Mouse (Mus musculus): ENCODE results near the gene Mgll. TPM values are rescaled to one million over a fixed set of nuclear protein-coding genes. Genes with fewer than 3 reads are reported as not detected.

Gene Mgll
- total RNA-seq, 2 experiments from 2014 or later: 162 to 172 TPM

GRCm38 (mm10) chr6:88826965-88827364, 102.8 kb downstream of the Mgll start:
- no peak for DNase-seq (ENCODE audit: low spot score in 2 of 2)

- peak in 1 of 2 experiments; percentile 51 for DNase-seq (ENCODE audit: low spot score in 2 of 2)
Measured at GRCm38 (mm10) chr6:88827395-88828205, 103.4 kb downstream of the Mgll start.

GRCm38 (mm10) chr6:88828206-88829009, 104.2 kb downstream of the Mgll start:
- no peak for DNase-seq (ENCODE audit: low spot score in 2 of 2)

- DNase-seq (ENCODE audit: low spot score in 2 of 2): no peak
Measured at GRCm38 (mm10) chr6:88829579-88829978, 105.4 kb downstream of the Mgll start.

GRCm38 (mm10) chr6:88830112-88830702, 106.0 kb downstream of the Mgll start:
- no peak for DNase-seq (ENCODE audit: low spot score in 2 of 2)

- peak; percentile 68 to 69 for DNase-seq (ENCODE audit: low spot score in 2 of 2)
Measured at GRCm38 (mm10) chr6:88831456-88831855, 107.2 kb downstream of the Mgll start.

GRCm38 (mm10) chr6:88832663-88833062, 108.5 kb downstream of the Mgll start:
- DNase-seq (ENCODE audit: low spot score in 2 of 2): no peak

- no peak for DNase-seq (ENCODE audit: low spot score in 2 of 2)
Measured at GRCm38 (mm10) chr6:88833340-88834140, 109.3 kb downstream of the Mgll start.

- no peak for DNase-seq (ENCODE audit: low spot score in 2 of 2)
Measured at GRCm38 (mm10) chr6:88835047-88835446, 110.8 kb downstream of the Mgll start.

GRCm38 (mm10) chr6:88836178-88836819, 112.1 kb downstream of the Mgll start:
- DNase-seq (ENCODE audit: low spot score in 2 of 2): no peak

- no peak for DNase-seq (ENCODE audit: low spot score in 2 of 2)
Measured at GRCm38 (mm10) chr6:88837999-88838398, 113.8 kb downstream of the Mgll start.

GRCm38 (mm10) chr6:88838613-88839012, 114.4 kb downstream of the Mgll start:
- no peak for DNase-seq (ENCODE audit: low spot score in 2 of 2)

- DNase-seq (ENCODE audit: low spot score in 2 of 2): no peak
Measured at GRCm38 (mm10) chr6:88839135-88839970, 115.1 kb downstream of the Mgll start.

GRCm38 (mm10) chr6:88840211-88840610, 116.0 kb downstream of the Mgll start:
- DNase-seq (ENCODE audit: low spot score in 2 of 2): no peak

GRCm38 (mm10) chr6:88840791-88841513, 116.7 kb downstream of the Mgll start:
- DNase-seq (ENCODE audit: low spot score in 2 of 2): no peak

- DNase-seq (ENCODE audit: low spot score in 2 of 2): no peak
Measured at GRCm38 (mm10) chr6:88841514-88841780, 117.2 kb downstream of the Mgll start.

- peak; percentile 97 for DNase-seq (ENCODE audit: low spot score in 2 of 2)
Measured at GRCm38 (mm10) chr6:88841781-88842689, 117.8 kb downstream of the Mgll start, which contains the start of gene Abtb1. Abtb1 (minus strand) TSS chr6:88841984.

- peak; percentile 45 to 61 for DNase-seq (ENCODE audit: low spot score in 2 of 2)
Measured at GRCm38 (mm10) chr6:88842731-88843151, 118.5 kb downstream of the Mgll start.
